Mouse (Mus musculus) liver, embryonic 14.5 days (tissue): ENCODE data around the gene Hoxd3. TPM values are rescaled to one million over a fixed set of nuclear protein-coding genes. Genes with fewer than 3 reads are reported as not detected.

Experiments
- ATAC-seq: fragments of 200-750 bp; cut with Nextera tagmentation; 2 replicates; pipeline ENCODE4 v1.8.0; 2017; ENCODE audit warnings: moderate number of reproducible peaks, mild to moderate bottlenecking, moderate library complexity; ENCODE audit not compliant: insufficient read depth
- DNase-seq, 3 experiments: peaks; one replicate each; pipeline ENCODE4 v3.0.0-alpha.2; 2012 to 2013; ENCODE audit warnings: low read depth in 3 of 3, low spot score in 3 of 3
- H3K27ac ChIP-seq: fragments of 300-500 bp; sonication (generic); 2 replicates; pipeline ENCODE4 v1.5.1; 2014; ENCODE audit warnings: moderate library complexity, mild to moderate bottlenecking, control low read depth, inconsistent platforms
- H3K27me3 ChIP-seq: fragments of 300-500 bp; sonication (generic); 2 replicates; pipeline ENCODE4 v1.6.1; 2014; ENCODE audit warnings: mild to moderate bottlenecking, low read length, moderate library complexity; ENCODE audit not compliant: control insufficient read depth, insufficient read depth
- H3K36me3 ChIP-seq: fragments of 300-500 bp; sonication (generic); replicated peaks from 2 replicates; pipeline ENCODE4 v1.6.1; 2014; ENCODE audit warnings: low read depth; ENCODE audit not compliant: control insufficient read depth, insufficient read depth
- H3K4me1 ChIP-seq, 2 experiments: fragments of 200-500 bp in 1 of 2; fragments of 300-500 bp in 1 of 2; sonication (generic) in 1 of 2; replicated peaks; 2 replicates each; pipeline ENCODE4 v1.6.1; 2012 to 2014; ENCODE audit warnings: antibody characterized with exemption in 1 of 2, inconsistent platforms in 1 of 2, low read length in 1 of 2; ENCODE audit not compliant: control insufficient read depth in 2 of 2, insufficient read depth in 2 of 2
- H3K4me2 ChIP-seq: fragments of 300-500 bp; sonication (generic); 2 replicates; pipeline ENCODE4 v1.6.1; 2014; ENCODE audit warnings: low read depth, mild to moderate bottlenecking, control low read depth, moderate library complexity
- H3K4me3 ChIP-seq, 2 experiments: fragments of 200-500 bp in 1 of 2; fragments of 300-500 bp in 1 of 2; sonication (generic) in 1 of 2; 2 replicates each; pipeline ENCODE4 v1.5.1; 2012 to 2014; ENCODE audit warnings: low read depth in 2 of 2, low read length in 2 of 2, mild to moderate bottlenecking in 2 of 2, control low read depth in 1 of 2, inconsistent platforms in 1 of 2, moderate library complexity in 1 of 2; ENCODE audit not compliant: insufficient read depth in 1 of 2
- H3K9ac ChIP-seq: fragments of 300-500 bp; sonication (generic); replicated peaks from 2 replicates; pipeline ENCODE4 v1.6.1; 2014; ENCODE audit warnings: mild to moderate bottlenecking, control low read depth, moderate library complexity
- H3K9me3 ChIP-seq: fragments of 300-500 bp; sonication (generic); 2 replicates; pipeline ENCODE4 v1.6.1; 2016; ENCODE audit warnings: low read length, mixed read lengths; ENCODE audit not compliant: control insufficient read depth
- CTCF ChIP-seq: IDR thresholded peaks from 2 replicates; pipeline ENCODE4 v1.5.1; 2016; ENCODE audit warnings: antibody characterized with exemption, low read depth, control low read depth
- EP300 ChIP-seq: IDR thresholded peaks from 2 replicates; pipeline ENCODE4 v1.6.1; 2016; ENCODE audit warnings: antibody characterized with exemption, low read depth
- WGBS: fragments of 180-500 bp; shearing (Covaris S2); extraction: QIAGEN DNeasy Blood & Tissue Kit; methylation state at CpG from one replicate; pipeline ENCODE4 v1.1.7; 2014; ENCODE audit not compliant: insufficient replicate concordance; 5-methylcytosine and 5-hydroxymethylcytosine counted together
- polyA plus RNA-seq, 2 experiments: library from polyadenylated mRNA; depleted of rRNA in 1 of 2; stranded (reverse) in 1 of 2; unstranded in 1 of 2; fragments of >200 nt; fragmentation: Nextera tagmentation in 1 of 2; extraction: Ambion mirVana in 1 of 2; gene quantifications; 2 replicates each; pipeline versions ENCODE4 v1.2.1 to v1.2.3; 2012 to 2014

The Hoxd3 gene
- polyA plus RNA-seq, 2 experiments = 0.02 TPM; not detected in 1

DNA sequence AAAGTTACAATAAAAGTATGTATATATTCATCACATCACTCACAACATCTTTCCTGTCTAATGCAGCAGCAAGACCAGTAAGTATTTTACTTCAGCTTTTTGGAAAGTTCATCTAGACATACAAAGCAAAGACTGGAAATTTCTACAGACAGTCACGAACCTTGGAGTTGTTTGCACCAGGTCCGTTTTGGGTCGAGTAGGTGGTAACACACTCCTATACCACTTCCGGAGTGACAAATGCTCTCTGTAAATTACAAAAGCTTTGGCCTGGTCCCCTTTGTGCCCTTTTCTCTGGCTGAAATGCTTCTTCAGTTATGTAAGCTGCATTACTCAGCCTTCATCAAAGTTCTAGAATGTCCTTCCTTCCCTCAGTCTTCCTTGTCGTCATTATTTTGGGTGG lies 42.0 kb downstream of the Hoxd3 start:
- Histone ChIP-seq H3K9ac (no peak overlapping the region), H3K4me1 (no peaks in the 10 kb centered on the region), H3K4me2 (no peak overlapping the region), H3K27me3 (peaks cover 71% of the 10 kb centered on the region), H3K36me3 (no peaks in the 10 kb centered on the region), H3K27ac (no peak overlapping the region), H3K9me3 (no peaks in the 10 kb centered on the region), H3K4me3 (no peak overlapping the region)
- no peak for TF ChIP-seq EP300
- no peak for TF ChIP-seq CTCF
- no peak for DNase-seq
- ATAC-seq = no peak
- 13% methylated on average over 5 of the region's 5 CpGs for WGBS

DNA sequence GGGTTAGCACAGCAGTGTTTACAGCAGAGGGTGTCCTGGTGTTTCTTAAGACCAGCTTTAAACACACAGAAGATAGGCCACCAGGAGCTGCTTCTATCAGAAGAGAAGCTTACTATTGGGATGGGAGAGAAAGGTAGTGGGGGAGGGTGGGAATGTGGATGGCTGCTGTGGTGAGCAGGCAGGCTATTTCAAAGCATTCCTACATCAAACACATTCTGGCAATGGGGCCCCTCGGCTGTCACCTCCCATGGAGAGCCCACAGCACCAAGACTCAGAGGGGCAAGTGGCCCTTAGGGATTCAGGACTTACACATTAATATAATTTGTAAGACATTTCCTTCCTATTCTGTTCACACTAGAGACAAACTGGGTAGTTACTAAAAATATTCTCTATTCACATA lies 48.4 kb downstream of the Hoxd3 start:
- H3K4me2 ChIP-seq = no peak overlapping the region
- no peaks in the 10 kb centered on the region for H3K9me3 ChIP-seq
- 0 out of 4 replicates have a peak, but pooled peaks cover 0 to 1% of the 10 kb centered on the region in 2 experiments for H3K4me1 ChIP-seq
- H3K4me3 ChIP-seq = no peak overlapping the region
- ATAC-seq = no peak
- TF ChIP-seq EP300 = no peak
- no peak for TF ChIP-seq CTCF
- no peak overlapping the region for H3K9ac ChIP-seq
- no peaks in the 10 kb centered on the region for H3K36me3 ChIP-seq
- DNase-seq = no peak
- WGBS = 4% methylated on average over 1 of the region's 1 CpGs
- H3K27me3 ChIP-seq = peaks cover 60% of the 10 kb centered on the region
- no peak overlapping the region for H3K27ac ChIP-seq

DNA sequence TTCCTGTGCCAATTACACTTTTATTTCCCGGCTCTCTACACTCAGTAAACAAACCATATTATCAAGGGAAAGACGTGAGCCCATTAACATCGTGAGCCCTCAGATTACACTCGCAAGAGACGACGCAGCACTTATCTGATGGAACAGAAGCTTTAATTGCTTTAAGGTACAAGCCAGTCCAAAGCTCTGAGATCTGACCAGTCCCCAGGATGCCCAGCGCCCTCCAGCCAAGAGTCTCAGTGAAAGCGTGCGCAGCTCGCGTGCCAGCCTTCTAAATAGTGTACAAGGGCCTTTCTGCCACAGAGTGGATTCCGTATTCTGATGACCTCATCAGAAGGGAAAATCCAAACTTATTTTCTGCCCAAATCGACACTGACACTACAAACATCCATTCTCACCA lies 50.2 kb downstream of the Hoxd3 start:
- Histone ChIP-seq H3K9ac (no peak overlapping the region), H3K4me3 (no peak overlapping the region), H3K27me3 (peaks cover 62% of the 10 kb centered on the region), H3K9me3 (no peaks in the 10 kb centered on the region), H3K36me3 (no peaks in the 10 kb centered on the region), H3K4me2 (no peak overlapping the region), H3K4me1 (0 out of 4 replicates have a peak, but pooled peaks cover 0 to 1% of the 10 kb centered on the region in 2 experiments), H3K27ac (no peak overlapping the region)
- no peak for DNase-seq
- WGBS = 4% methylated on average over 13 of the region's 13 CpGs
- ATAC-seq = no peak
- TF ChIP-seq CTCF = no peak
- no peak for TF ChIP-seq EP300

DNA sequence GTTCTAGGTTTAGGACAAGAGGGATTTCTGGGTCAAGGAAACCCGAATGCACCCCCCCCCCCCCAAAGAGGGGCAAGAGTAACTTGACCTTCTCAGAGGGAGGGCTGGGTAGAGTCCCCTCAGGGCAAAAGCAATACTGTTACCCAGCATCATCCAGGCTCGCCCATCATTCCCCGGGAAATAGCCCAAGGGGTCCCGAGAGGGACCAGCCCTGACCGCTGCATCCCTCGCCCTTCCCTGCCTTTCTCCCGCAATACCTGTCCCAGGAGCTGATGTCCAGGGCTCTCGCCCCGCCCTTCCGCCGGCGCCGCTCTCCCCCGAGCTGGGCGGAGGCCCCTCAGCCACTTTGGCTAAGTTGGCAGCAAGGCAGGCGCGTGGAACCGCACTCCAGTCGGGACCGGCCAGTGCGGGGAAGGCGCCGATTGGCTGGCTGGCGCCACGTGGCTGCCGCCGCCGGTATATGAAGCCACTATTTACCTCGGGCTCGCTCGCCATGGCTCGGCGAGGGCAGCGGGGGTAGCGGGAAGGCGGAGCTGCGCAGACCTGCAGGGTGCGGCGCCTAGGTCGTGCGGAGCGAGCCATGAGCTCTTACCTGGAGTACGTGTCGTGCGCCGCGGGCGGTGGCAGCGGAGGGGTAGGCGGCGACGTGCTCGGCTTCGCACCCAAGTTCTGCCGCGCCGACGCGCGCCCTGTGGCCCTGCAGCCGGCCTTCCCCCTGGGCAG lies 51.0 kb downstream of the Hoxd3 start, which contains the start of gene Hoxd1:
TSS of gene Hoxd1 (plus strand) at position 459 of the 723 bp plus-strand sequence.
- H3K4me1 ChIP-seq = 0 out of 4 replicates have a peak, but pooled peaks cover 0 to 1% of the 10 kb centered on the region in 2 experiments
- DNase-seq (no peak), ATAC-seq (no peak)
- H3K9me3 ChIP-seq = no peaks in the 10 kb centered on the region
- no peaks in the 10 kb centered on the region for H3K36me3 ChIP-seq
- H3K4me2 ChIP-seq = peak within 1 kb of the TSS; percentile 34; the same call in 1 of the 2 replicates
- H3K9ac ChIP-seq = no peak within 1 kb of the TSS
- H3K27ac ChIP-seq = no peak within 1 kb of the TSS
- TF ChIP-seq EP300 (no peak), CTCF (no peak)
- H3K27me3 ChIP-seq = peaks cover 62% of the 10 kb centered on the region
- peak within 1 kb of the TSS in 1 of 2 experiments; percentile 21; a peak in 1 of 4 replicates for H3K4me3 ChIP-seq
- 1% methylated on average over 50 of the region's 61 CpGs for WGBS

DNA sequence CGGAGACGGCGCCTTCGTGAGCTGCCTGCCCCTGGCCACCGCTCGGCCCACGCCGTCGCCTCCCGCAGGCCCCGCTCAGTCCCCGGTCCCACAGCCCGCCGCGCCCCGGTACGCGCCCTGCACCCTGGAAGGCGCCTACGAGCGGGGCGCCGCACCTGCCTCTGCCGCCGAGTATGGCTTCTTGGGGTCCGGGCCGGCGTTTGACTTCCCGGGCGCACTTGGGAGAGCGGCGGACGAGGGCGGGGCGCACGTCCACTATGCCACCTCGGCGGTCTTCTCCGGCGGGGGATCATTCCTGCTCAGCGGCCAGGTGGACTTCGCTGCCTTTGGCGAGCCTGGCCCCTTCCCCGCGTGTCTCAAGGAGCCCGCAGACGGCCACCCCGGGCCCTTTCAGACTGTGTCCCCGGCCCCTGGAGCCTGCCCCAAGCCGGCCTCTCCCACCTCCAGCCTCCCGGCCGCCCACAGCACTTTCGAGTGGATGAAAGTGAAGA lies 51.6 kb downstream of the Hoxd3 start:
- H3K36me3 ChIP-seq = no peaks in the 10 kb centered on the region
- H3K9me3 ChIP-seq = no peaks in the 10 kb centered on the region
- TF ChIP-seq CTCF = no peak
- TF ChIP-seq EP300 = no peak
- H3K4me1 ChIP-seq = 0 out of 4 replicates have a peak, but pooled peaks cover 0 to 1% of the 10 kb centered on the region in 2 experiments
- H3K27ac ChIP-seq = no peak overlapping the region
- no peak overlapping the region for H3K9ac ChIP-seq
- ATAC-seq (no peak), DNase-seq (no peak)
- peak overlapping the region; percentile 34; the same call in 1 of the 2 replicates for H3K4me2 ChIP-seq
- H3K27me3 ChIP-seq = peaks cover 59% of the 10 kb centered on the region
- WGBS = 2% methylated on average over 51 of the region's 53 CpGs
- H3K4me3 ChIP-seq = no peak overlapping the region
